Mouse (Mus musculus): ENCODE results near the gene Osbp.

DNA sequence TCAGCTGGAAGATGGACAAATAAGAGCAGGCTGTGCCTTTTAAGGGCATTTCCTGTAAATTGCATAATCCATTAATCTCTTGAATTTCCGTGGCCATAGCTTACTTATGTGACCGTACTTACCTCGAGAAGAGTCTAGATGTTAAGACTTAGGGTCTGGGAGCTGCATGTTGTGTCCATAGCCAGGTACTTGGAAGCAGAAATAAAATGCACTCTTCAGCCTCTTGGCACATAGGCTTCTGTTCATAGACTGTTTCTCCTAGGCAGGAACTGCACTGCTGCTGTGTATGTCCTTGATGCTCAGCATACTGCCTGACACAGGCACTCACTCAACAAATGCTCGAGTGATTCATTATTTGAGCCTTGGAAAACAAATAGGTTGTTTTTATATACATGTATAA lies 14.7 kb downstream of the Osbp start:
- no peak for TF ChIP-seq POLR2A (IDR thresholded peaks at IDR 0.05; ENCODE audit: borderline replicate concordance, low read depth, low read length)
- no peak for TF ChIP-seq CTCF (IDR thresholded peaks at IDR 0.05; ENCODE audit: low read depth, low read length)
